8 mouse cellular contexts compared by ENCODE assay signal in genomic region chr6:112945181-112945751, GRCm38 (mm10). TPM values are rescaled to one million over a fixed set of nuclear protein-coding genes. Genes with fewer than 3 reads are reported as not detected.
A peak's percentile ranks its signal among the peaks of the same experiment; 100 is the strongest.
DNase-seq lines count a peak whose midpoint lies in the region; ATAC-seq and TF ChIP-seq lines count a peak whose summit lies in the region.

No protein-coding gene starts in this region.

- peak overlapping the region; percentile 84 for H3K4me2 ChIP-seq in heart, embryonic 12.5 days
- H3K4me2 ChIP-seq in forebrain, embryonic 15.5 days (replicated peaks), result peak overlapping the region; percentile 72
- peak overlapping the region; percentile 81 for H3K4me2 ChIP-seq in limb, embryonic 15.5 days
- peak overlapping the region; percentile 75 for H3K4me2 ChIP-seq in stomach, embryonic 14.5 days (replicated peaks; ENCODE audit: low read depth, low read length)

- no peak for TF ChIP-seq POLR2A in testis, adult 2 months (IDR thresholded peaks at IDR 0.05; ENCODE audit: control insufficient read depth, low read depth, low read length)

- H3K4me1 ChIP-seq in heart, embryonic 12.5 days (replicated peaks), result peaks cover 20% of the 10 kb centered on the region
- H3K4me1 ChIP-seq in testis, adult 2 months (ENCODE audit: control insufficient read depth, insufficient read depth, low read length), result peaks cover 2% of the 10 kb centered on the region
- peaks cover 51% of the 10 kb centered on the region for H3K4me1 ChIP-seq in forebrain, embryonic 15.5 days
- H3K4me1 ChIP-seq in limb, embryonic 15.5 days, result peaks cover 45% of the 10 kb centered on the region
- peaks cover 9% of the 10 kb centered on the region; the same call in 1 of the 2 replicates for H3K4me1 ChIP-seq in stomach, embryonic 14.5 days (ENCODE audit: control insufficient read depth, insufficient read depth, low read length)

- no peak overlapping the region for H3K27ac ChIP-seq in heart, embryonic 12.5 days (ENCODE audit: poor library complexity, severe bottlenecking)
- peak overlapping the region; percentile 50 for H3K27ac ChIP-seq in testis, adult 2 months (ENCODE audit: control insufficient read depth, insufficient read depth, low read depth, low read length)
- peak overlapping the region; percentile 89 for H3K27ac ChIP-seq in forebrain, embryonic 15.5 days (replicated peaks)
- H3K27ac ChIP-seq in limb, embryonic 15.5 days, result peak overlapping the region; percentile 22; the same call in 1 of the 2 replicates
- H3K27ac ChIP-seq in stomach, embryonic 14.5 days (ENCODE audit: low read length), result peak overlapping the region; percentile 27; the same call in 1 of the 2 replicates

- no peak for DNase-seq in heart, adult 9 months (ENCODE audit: low spot score in 2 of 2)
- no peak for DNase-seq in testis, postnatal 14 days (ENCODE audit: low spot score)
- DNase-seq in ovary, postnatal 10 days (ENCODE audit: low spot score), result no peak

- WGBS in heart, embryonic 12.5 days, result 55% methylated on average over 14 of the region's 14 CpGs
- under 1% methylated on average over 14 of the region's 14 CpGs for WGBS in forebrain, embryonic 15.5 days
- WGBS in limb, embryonic 15.5 days, result 31% methylated on average over 14 of the region's 14 CpGs
- 41% methylated on average over 14 of the region's 14 CpGs for WGBS in stomach, embryonic 14.5 days

- H3K27me3 ChIP-seq in heart, embryonic 12.5 days (replicated peaks), result peaks cover 8% of the 10 kb centered on the region
- H3K27me3 ChIP-seq in testis, adult 2 months (ENCODE audit: control insufficient read depth, insufficient read depth, low read length), result no peaks in the 10 kb centered on the region
- no peaks in the 10 kb centered on the region for H3K27me3 ChIP-seq in forebrain, embryonic 15.5 days
- H3K27me3 ChIP-seq in limb, embryonic 15.5 days, result no peaks in the 10 kb centered on the region
- no peaks in the 10 kb centered on the region for H3K27me3 ChIP-seq in stomach, embryonic 14.5 days (ENCODE audit: control insufficient read depth, insufficient read depth, low read length)

- H3K9ac ChIP-seq in heart, embryonic 12.5 days, result no peak overlapping the region
- peak overlapping the region; percentile 87 for H3K9ac ChIP-seq in forebrain, embryonic 15.5 days (replicated peaks)
- peak overlapping the region; percentile 58 for H3K9ac ChIP-seq in limb, embryonic 15.5 days
- H3K9ac ChIP-seq in stomach, embryonic 14.5 days (replicated peaks; ENCODE audit: low read depth, low read length), result peak overlapping the region; percentile 36; the same call in 1 of the 2 replicates

- ATAC-seq in heart, embryonic 12.5 days (ENCODE audit: insufficient number of reproducible peaks, low FRiP score), result no peak
- peak; percentile 24 for ATAC-seq in forebrain, embryonic 15.5 days (replicated peaks)
- ATAC-seq in limb, embryonic 15.5 days (ENCODE audit: insufficient number of reproducible peaks, low FRiP score, low TSS enrichment, low read depth), result no peak
- no peak for ATAC-seq in stomach, embryonic 14.5 days (ENCODE audit: insufficient number of reproducible peaks, insufficient read depth, low FRiP score, low read depth)

- no peak for TF ChIP-seq CTCF in testis, adult 2 months (IDR thresholded peaks at IDR 0.05; ENCODE audit: control insufficient read depth, insufficient read depth, insufficient replicate concordance, low read depth, low read length)

- no peaks in the 10 kb centered on the region for H3K9me3 ChIP-seq in heart, embryonic 12.5 days (replicated peaks)
- H3K9me3 ChIP-seq in forebrain, embryonic 15.5 days, result no peaks in the 10 kb centered on the region
- H3K9me3 ChIP-seq in limb, embryonic 15.5 days, result no peaks in the 10 kb centered on the region
- H3K9me3 ChIP-seq in stomach, embryonic 14.5 days (ENCODE audit: control insufficient read depth, low read depth, low read length), result no peaks in the 10 kb centered on the region

- H3K36me3 ChIP-seq in heart, embryonic 12.5 days, result no peaks in the 10 kb centered on the region
- H3K36me3 ChIP-seq in testis, adult 2 months (ENCODE audit: control insufficient read depth, insufficient read depth, low read length), result no peaks in the 10 kb centered on the region
- H3K36me3 ChIP-seq in forebrain, embryonic 15.5 days, result peaks cover 5% of the 10 kb centered on the region; the same call in 1 of the 2 replicates
- H3K36me3 ChIP-seq in limb, embryonic 15.5 days, result 0 out of 2 replicates have a peak, but pooled peaks cover 12% of the 10 kb centered on the region
- no peaks in the 10 kb centered on the region for H3K36me3 ChIP-seq in stomach, embryonic 14.5 days (ENCODE audit: control insufficient read depth, insufficient read depth, low read length)

- H3K4me3 ChIP-seq in heart, embryonic 12.5 days, result no peak overlapping the region; the same call in 1 of the 2 replicates
- peak overlapping the region; percentile 65 for H3K4me3 ChIP-seq in testis, adult 2 months (ENCODE audit: control insufficient read depth, low read depth, low read length)
- H3K4me3 ChIP-seq in forebrain, embryonic 15.5 days, result peak overlapping the region; percentile 76
- H3K4me3 ChIP-seq in limb, embryonic 15.5 days, result peak overlapping the region; percentile 63
- H3K4me3 ChIP-seq in stomach, embryonic 14.5 days (ENCODE audit: low read depth, low read length), result peak overlapping the region; percentile 69

RNA-seq across cellular contexts. Expression of gene Srgap3, which starts 1.8 kb away (rescaled TPM):
- polyA plus RNA-seq in heart, embryonic 12.5 days (2016; fragmentation: Nextera tagmentation; extraction: Ambion mirVana), result 0.63 and 1.2 TPM in 2 replicates
- 5.3 and 7.1 TPM in 2 replicates for polyA plus RNA-seq in testis, adult 2 months (2012; rRNA removed)
- polyA plus RNA-seq in forebrain, embryonic 15.5 days (2015; fragmentation: Nextera tagmentation; extraction: Ambion mirVana), result 33.7 and 34.0 TPM in 2 replicates
- polyA plus RNA-seq in limb, embryonic 15.5 days (2015; fragmentation: Nextera tagmentation; extraction: Ambion mirVana), result 5.1 and 6.0 TPM in 2 replicates
- 13.3 and 15.3 TPM in 2 replicates for polyA plus RNA-seq in stomach, embryonic 14.5 days (2014; fragmentation: Nextera tagmentation; extraction: Ambion mirVana)
